Mouse (Mus musculus) heart, postnatal 14 days (tissue): ENCODE data around the gene Sec24c. TPM values are rescaled to one million over a fixed set of nuclear protein-coding genes. Genes with fewer than 3 reads are reported as not detected.
A peak's percentile ranks its signal among the peaks of the same experiment; 100 is the strongest.
"Not testable (repeated sequence)": the region's sequence is repeated elsewhere in the genome, so short reads cannot be mapped to it uniquely, and the experiment has no call there.

ENCODE experiments used
- DNase-seq, 2 experiments: peaks; one replicate each; pipeline ENCODE4 v3.0.0; 2021 to 2022
- intact Hi-C: fragments of 180-260 bp; cut with DNase I; formaldehyde crosslinking; loops from one replicate; pipeline ENCODE4 v1.15.1; 2025
- total RNA-seq, 2 experiments: library from RNA; stranded (reverse); gene quantifications; 2 replicates each; pipeline ENCODE4 v1.2.3; 2021

The Sec24c gene
- total RNA-seq, 2 experiments from 2014 or later = 98.8 to 101 TPM

- peak; percentile 89 for DNase-seq
- intact Hi-C loops = no loop called here
These were observed 21.0 kb downstream of the Sec24c start, which contains the start of gene Fut11 for GRCm38 (mm10) chr14:20694884-20695760. TSS of gene Fut11 (plus strand) at chr14:20694968.

- intact Hi-C loops = no loop called here
- DNase-seq = peak in 1 of 2 experiments; percentile 37
These were observed 21.8 kb downstream of the Sec24c start for GRCm38 (mm10) chr14:20695761-20696520.

GRCm38 (mm10) chr14:20696986-20697385 is 22.9 kb downstream of the Sec24c start:
- intact Hi-C loops = no loop called here
- DNase-seq = peak; percentile 44 to 62

GRCm38 (mm10) chr14:20698515-20698914 is 24.4 kb downstream of the Sec24c start:
- intact Hi-C loops = no loop called here
- DNase-seq = no peak

DNA sequence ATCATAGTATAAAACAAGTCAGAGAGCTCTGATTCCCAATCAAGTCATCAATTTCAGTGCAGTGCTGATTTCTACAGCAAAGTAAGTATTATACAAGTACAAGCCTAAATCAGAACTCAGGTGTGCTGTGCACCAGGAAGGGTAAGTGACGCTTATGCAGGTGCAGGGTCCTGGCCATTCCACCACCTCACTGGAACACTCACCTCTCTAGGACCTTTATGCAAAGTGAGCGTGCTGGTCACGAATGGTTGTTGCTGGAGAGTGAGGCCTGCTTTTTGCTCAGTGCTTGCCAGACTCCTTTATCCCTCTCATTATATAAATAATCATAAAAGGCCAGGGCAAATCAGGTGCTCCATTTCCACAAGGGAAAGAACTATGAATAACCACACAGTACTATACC is 26.3 kb downstream of the Sec24c start:
- intact Hi-C loops = no loop called here
- DNase-seq = no peak

DNA sequence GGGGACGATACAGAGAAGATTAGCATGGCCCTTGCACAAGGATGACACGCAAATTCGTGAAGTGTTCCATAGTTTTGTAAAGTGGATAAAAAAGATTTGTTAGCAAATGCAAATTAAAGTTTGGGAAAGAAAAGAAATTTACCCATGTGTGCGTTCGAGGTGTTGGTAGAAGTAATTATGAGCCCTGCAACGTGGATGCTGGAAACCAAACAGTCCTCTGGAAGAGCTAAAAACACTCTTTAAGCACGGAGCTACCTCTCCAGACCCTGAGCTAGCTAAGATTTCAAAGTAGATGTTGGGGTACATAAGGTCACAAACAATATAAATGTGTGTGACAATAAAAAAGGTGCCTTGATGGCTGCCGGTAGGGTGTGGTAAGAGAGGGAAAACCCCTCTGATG is 27.4 kb downstream of the Sec24c start:
- intact Hi-C loops = no loop called here
- DNase-seq = no peak

DNA sequence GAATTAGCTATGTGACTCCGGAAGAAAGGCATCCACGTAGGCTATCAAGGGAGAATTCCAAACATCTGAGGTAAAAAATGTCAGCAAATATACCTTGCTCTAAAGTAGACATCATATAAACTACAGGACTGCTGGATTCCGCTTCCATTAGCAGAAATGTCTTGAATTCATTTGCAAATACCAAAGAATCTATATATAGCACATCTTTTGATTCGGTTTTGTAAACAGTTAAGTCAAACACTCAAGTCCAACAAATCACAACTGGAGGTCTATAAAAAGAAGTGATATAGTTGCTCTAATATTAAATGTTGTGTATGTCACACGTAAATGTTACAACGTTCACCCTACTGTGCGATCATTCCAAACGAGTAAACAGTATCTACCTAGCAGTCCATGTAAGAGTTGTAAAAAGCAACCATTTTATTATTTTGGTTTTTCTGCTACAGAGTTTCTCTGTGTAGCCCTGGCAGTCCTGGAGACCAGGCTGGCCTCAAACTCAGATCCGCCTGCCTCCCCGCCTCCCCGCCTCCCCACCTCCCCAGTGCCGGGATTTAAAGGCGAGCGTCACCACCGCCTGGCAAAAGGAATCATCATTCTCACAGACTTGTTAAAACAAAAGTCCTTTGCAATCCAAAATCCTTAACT is 28.1 kb downstream of the Sec24c start:
- no peak for DNase-seq
- intact Hi-C loops = no loop called here

DNA sequence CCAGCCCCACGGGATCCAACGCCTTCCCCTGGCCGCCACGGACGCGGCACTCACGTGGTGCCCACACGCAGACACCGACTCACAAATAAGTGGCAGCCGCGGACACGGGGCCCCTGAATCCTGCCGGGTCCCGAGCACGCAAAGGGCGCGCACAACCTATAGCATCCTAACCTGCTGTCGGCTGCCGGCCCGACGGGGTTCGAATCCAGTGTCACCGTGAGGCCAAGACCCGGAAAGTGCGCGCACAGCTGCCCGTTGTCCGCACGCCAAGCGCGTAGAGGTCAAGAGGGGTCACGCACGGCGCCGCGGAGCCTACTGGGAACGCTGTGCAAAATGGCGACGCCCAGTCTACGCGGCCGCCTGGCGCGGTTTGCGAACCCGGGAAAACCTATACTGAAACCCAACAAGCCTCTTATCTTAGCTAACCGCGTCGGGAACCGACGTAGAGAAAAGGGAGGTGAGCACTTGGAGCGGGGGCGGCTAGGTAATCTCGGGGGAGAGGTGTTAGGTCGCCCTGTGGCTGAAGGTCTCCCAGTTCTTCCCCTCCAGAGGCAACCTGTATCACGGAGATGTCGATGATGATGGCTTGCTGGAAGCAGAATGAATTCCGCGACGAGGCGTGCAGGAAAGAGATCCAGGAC is 28.8 kb downstream of the Sec24c start, which contains the start of gene Chchd1:
Gene Chchd1, plus strand, starts transcription at position 266 of the 641 bp plus-strand sequence.
- DNase-seq = peak; percentile 92 to 96
- intact Hi-C loops = no loop called here

- DNase-seq, intact Hi-C loops: not testable (repeated sequence)
These were observed 29.4 kb downstream of the Sec24c start for GRCm38 (mm10) chr14:20703461-20703860.

- DNase-seq = peak; percentile 91 to 92
- intact Hi-C loops = no loop called here
These were observed 33.4 kb downstream of the Sec24c start, which contains the start of gene Zswim8 for GRCm38 (mm10) chr14:20707201-20708190. TSS of gene Zswim8 (plus strand) at chr14:20707552.

DNA sequence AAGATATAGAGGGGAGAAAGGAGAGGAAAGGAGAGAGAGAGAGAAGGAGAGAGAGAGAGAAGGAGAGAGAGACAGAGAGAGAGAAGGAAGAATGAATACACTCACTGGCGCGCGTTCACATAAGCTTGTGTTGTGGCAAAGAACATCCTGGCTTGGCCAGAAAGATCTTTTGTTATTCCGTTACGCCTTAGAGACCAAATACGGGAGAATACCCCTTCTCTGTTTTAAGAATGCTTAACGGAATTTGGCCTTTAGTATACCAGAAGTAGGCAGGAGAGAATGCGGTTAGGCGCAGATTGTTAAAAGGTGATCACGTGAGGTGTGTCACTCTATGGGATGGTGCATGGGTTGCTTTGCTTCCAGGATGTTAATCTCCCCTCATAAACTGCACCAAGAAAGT is 34.1 kb downstream of the Sec24c start:
- intact Hi-C loops = no loop called here
- DNase-seq = no peak

DNA sequence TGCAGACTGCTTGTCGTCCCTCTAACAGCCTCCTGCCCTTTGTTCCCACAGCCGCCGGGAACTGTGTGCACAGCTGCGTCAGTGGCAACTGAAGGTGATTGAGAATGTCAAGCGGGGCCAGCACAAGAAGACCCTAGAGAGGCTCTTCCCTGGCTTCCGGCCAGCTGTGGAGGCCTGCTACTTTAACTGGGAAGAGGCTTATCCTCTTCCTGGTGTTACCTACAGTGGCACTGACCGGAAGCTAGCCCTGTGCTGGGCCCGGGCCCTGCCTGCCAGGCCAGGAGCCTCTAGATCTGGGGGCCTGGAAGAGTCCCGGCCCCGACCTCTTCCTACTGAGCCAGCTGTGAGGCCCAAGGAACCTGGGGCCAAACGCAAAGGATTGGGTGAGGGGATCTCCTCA is 39.7 kb downstream of the Sec24c start:
- intact Hi-C loops = loop anchor here (2.0 kb wide), 1 partner anchor 13 kb away; no protein-coding TSS in a partner anchor
- no peak for DNase-seq

DNA sequence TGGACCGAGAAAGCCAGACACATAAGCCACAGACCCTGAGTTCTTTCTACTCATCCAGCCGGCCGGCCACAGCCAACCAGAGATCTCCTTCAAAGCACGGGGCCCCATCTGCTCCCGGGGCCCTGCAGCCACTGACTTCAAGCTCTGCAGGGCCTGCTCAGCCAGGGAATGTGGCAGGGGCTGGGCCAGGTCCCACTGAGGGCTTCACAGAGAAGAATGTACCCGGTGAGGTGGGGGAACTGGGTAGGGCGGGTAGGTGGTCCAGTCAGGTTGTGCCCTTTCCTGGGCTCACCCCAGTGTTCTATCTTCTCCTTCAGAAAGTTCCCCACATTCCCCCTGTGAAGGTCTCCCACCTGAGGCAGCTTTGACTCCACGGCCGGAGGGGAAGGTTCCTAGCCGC is 44.3 kb downstream of the Sec24c start:
- no peak for DNase-seq
- intact Hi-C loops = no loop called here

DNA sequence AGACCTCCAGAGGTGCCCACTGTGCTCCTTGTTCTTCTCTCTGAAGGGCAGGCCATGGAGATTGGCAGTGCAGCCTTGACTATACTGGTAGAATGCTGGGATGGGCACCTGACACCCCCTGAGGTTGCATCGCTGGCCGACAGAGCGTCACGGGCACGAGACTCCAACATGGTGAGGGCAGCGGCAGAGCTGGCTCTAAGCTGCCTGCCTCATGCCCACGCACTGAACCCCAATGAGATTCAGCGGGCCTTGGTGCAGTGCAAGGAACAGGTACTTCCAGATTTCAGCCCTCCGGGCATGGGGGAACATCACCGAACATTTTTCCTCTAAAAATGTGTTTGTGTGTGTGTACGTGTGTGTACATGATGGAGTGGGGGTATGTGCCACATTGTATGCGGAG is 45.7 kb downstream of the Sec24c start:
- intact Hi-C loops = loop anchor here (5.0 kb wide), 2 partner anchors 153 to 1113 kb away; no protein-coding TSS in a partner anchor
- DNase-seq = no peak

DNA sequence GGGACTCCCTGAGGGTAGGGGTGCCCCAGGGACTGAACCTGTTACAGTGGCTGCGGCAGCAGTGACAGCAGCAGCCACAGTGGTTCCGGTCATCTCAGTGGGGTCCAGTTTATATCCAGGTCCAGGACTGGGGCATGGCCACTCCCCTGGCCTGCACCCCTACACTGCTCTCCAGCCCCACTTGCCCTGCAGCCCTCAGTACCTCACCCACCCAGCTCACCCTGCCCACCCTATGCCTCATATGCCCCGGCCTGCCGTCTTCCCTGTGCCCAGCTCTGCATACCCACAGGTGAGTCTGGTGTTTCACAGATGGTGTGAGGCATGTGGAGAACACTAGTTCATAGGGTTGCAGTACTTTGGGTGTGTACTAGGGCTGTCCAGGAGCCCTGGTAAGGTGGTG is 47.3 kb downstream of the Sec24c start:
- DNase-seq = no peak
- intact Hi-C loops = loop anchor here (5.0 kb wide), 2 partner anchors 151 to 1111 kb away; no protein-coding TSS in a partner anchor

DNA sequence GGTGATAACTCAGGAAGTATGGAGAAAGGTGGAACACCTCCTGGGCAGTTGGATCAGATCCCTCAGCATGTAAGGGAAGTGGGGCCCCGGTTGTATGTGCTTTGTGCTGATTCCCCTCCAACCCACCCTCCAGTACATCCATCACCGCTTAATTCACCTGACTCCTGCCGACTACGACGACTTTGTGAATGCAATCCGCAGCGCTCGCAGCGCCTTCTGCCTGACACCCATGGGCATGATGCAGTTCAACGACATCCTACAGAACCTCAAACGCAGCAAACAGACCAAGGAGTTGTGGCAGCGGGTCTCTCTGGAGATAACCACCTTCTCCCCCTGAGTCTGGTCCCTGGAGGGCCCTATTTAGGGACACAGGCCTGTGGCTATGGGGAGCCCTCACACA is 48.9 kb downstream of the Sec24c start:
- DNase-seq = no peak
- intact Hi-C loops = loop anchor here (5.0 kb wide), 2 partner anchors 149 to 1109 kb away; no protein-coding TSS in a partner anchor

DNA sequence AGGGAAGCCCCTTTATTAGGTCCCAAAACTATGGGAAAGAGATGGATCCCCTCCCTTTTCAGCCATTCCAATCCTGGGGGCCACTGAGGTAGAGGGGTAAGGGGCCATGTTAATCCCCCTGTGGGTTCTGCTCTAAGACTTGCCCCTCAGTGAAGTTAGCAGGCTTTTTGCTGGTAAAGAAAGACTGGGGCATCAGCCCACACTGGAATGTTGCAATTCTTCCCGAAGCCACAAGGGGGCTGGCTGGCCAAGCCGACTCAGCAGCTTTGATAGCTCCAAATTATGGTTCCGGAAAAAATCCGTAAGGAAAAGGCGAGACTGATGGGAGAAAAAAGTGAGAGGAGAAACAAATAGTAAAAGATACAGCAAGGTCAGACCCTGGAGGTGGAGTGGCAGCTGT is 49.9 kb downstream of the Sec24c start:
- peak; percentile 67 to 82 for DNase-seq
- intact Hi-C loops = loop anchor here (5.0 kb wide), 2 partner anchors 148 to 1108 kb away; no protein-coding TSS in a partner anchor

DNA sequence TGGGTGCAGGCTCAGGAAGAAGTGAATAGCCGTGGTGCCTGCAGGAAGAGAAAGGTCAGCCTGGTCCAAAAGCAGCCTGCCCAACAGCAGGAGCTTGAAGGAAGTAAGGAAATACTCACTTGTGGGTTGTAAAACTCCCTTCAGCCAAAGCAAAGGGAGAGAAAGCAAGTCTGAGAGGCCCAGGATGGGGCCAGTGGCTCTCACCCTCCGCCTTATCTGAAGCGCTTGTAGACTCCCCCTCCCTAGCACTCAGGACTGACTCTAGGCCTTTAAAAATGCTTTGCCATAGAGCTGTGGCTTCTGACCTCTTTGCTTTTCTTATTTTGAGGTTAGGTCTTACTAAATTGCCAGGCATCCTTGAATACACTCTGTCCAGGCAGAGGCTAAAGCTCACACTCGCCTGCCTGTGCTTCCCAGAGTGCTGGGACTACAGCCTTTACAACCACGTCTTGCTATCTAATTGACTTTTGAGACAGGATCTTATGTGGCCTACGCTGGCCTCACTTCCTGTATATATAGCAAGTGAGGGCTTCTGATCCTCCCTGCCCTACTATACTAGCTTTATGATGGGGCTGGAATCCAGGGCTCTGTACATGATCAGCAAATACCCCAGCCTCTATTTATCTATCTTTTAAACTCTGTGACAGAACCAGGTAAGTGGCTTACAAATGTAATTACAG is 51.7 kb downstream of the Sec24c start:
- intact Hi-C loops = loop anchor here (2.0 kb wide), 1 partner anchor 13 kb away; no protein-coding TSS in a partner anchor
- DNase-seq = no peak
